Mouse (Mus musculus) layer of hippocampus, postnatal 14 days (tissue): ENCODE results near the gene Agbl5. TPM values are rescaled to one million over a fixed set of nuclear protein-coding genes. Genes with fewer than 3 reads are reported as not detected.
A peak's percentile ranks its signal among the peaks of the same experiment; 100 is the strongest.

Experiments
- DNase-seq, 2 experiments: peaks; one replicate each; pipeline ENCODE4 v3.0.0; 2021 to 2022; ENCODE audit warnings: low spot score in 2 of 2, mixed read lengths in 1 of 2
- total RNA-seq, 2 experiments: library from RNA; stranded (reverse); gene quantifications; 2 replicates each; pipeline ENCODE4 v1.2.3; 2021

Agbl5 gene
- total RNA-seq, 2 experiments from 2014 or later = 12.7 to 14.7 TPM

- no peak for DNase-seq
These were observed 1.1 kb upstream of the Agbl5 start for GRCm38 (mm10) chr5:30887331-30887761.

- peak; percentile 96 to 97 for DNase-seq
These were observed 597 bp upstream of the Agbl5 start for GRCm38 (mm10) chr5:30887858-30888336.

- peak; percentile 40 to 41 for DNase-seq
These were observed 727 bp downstream of the Agbl5 start for GRCm38 (mm10) chr5:30889088-30889754.

GRCm38 (mm10) chr5:30890375-30890774, 1.9 kb downstream of the Agbl5 start:
- DNase-seq = no peak

GRCm38 (mm10) chr5:30901860-30902259, 13.4 kb downstream of the Agbl5 start:
- DNase-seq = no peak

- DNase-seq = peak; percentile 92 to 96
These were observed 19.0 kb downstream of the Agbl5 start, which contains the start of gene Ost4 for GRCm38 (mm10) chr5:30907413-30908059. Ost4 (minus strand) TSS chr5:30907788.

- no peak for DNase-seq
These were observed 20.2 kb downstream of the Agbl5 start for GRCm38 (mm10) chr5:30908426-30909299.

GRCm38 (mm10) chr5:30909300-30909659, 20.8 kb downstream of the Agbl5 start:
- no peak for DNase-seq

- DNase-seq = no peak
These were observed 21.4 kb downstream of the Agbl5 start for GRCm38 (mm10) chr5:30909863-30910262.

GRCm38 (mm10) chr5:30910481-30910880, 22.0 kb downstream of the Agbl5 start:
- no peak for DNase-seq

- DNase-seq = no peak
These were observed 23.7 kb downstream of the Agbl5 start for GRCm38 (mm10) chr5:30912156-30912555.

- no peak for DNase-seq
These were observed 24.8 kb downstream of the Agbl5 start, which contains the start of gene Emilin1 for GRCm38 (mm10) chr5:30913060-30913841. Emilin1 (plus strand) TSS chr5:30913402.

- DNase-seq = no peak
These were observed 25.7 kb downstream of the Agbl5 start for GRCm38 (mm10) chr5:30914101-30914635.

- DNase-seq = no peak
These were observed 26.4 kb downstream of the Agbl5 start for GRCm38 (mm10) chr5:30914849-30915248.

- no peak for DNase-seq
These were observed 27.0 kb downstream of the Agbl5 start for GRCm38 (mm10) chr5:30915456-30915855.

- DNase-seq = peak; percentile 77 to 94
These were observed 27.5 kb downstream of the Agbl5 start for GRCm38 (mm10) chr5:30915974-30916433.

GRCm38 (mm10) chr5:30916841-30917240, 28.3 kb downstream of the Agbl5 start:
- DNase-seq = no peak

- no peak for DNase-seq
These were observed 28.9 kb downstream of the Agbl5 start for GRCm38 (mm10) chr5:30917348-30917747.

- DNase-seq = no peak
These were observed 29.6 kb downstream of the Agbl5 start for GRCm38 (mm10) chr5:30917891-30918670.

GRCm38 (mm10) chr5:30918691-30919090, 30.2 kb downstream of the Agbl5 start:
- DNase-seq = no peak
